Mouse (Mus musculus) heart, adult 2 months (tissue): ENCODE measurements around the gene Lpar5. TPM values are rescaled to one million over a fixed set of nuclear protein-coding genes. Genes with fewer than 3 reads are reported as not detected.
"Not testable (repeated sequence)": the region's sequence is repeated elsewhere in the genome, so short reads cannot be mapped to it uniquely, and the experiment has no call there.

Source experiments
- DNase-seq, 2 experiments: peaks; one replicate each; pipeline ENCODE4 v3.0.0; 2021
- H3K27ac ChIP-seq: fragments of 200-600 bp; 2 replicates; pipeline ENCODE4 v1.8.1; 2022
- H3K27me3 ChIP-seq: fragments of 200-500 bp; 2 replicates; pipeline ENCODE4 v1.6.1; 2012; ENCODE audit warnings: mild to moderate bottlenecking, low read length, inconsistent platforms, mixed read lengths; ENCODE audit not compliant: control insufficient read depth, insufficient read depth
- H3K36me3 ChIP-seq: fragments of 200-500 bp; 2 replicates; pipeline ENCODE4 v1.6.1; 2012; ENCODE audit warnings: low read length, inconsistent platforms; ENCODE audit not compliant: control insufficient read depth, insufficient read depth
- H3K4me1 ChIP-seq: fragments of 200-500 bp; 2 replicates; pipeline ENCODE4 v1.6.1; 2011; ENCODE audit warnings: low read length; ENCODE audit not compliant: control insufficient read depth, insufficient read depth
- H3K4me3 ChIP-seq: fragments of 200-600 bp; 2 replicates; pipeline ENCODE4 v1.8.1; 2022
- H3K79me2 ChIP-seq: fragments of 200-500 bp; replicated peaks from 2 replicates; pipeline ENCODE4 v1.6.1; 2012; ENCODE audit warnings: mild to moderate bottlenecking, inconsistent platforms, low read length, moderate library complexity, mixed read lengths; ENCODE audit not compliant: control insufficient read depth, insufficient read depth
- H3K9ac ChIP-seq: fragments of 200-500 bp; 2 replicates; pipeline ENCODE4 v1.6.1; 2012; ENCODE audit warnings: low read depth, mild to moderate bottlenecking, control low read depth, inconsistent platforms, low read length, mixed read lengths
- CTCF ChIP-seq: fragments of 200-600 bp; IDR thresholded peaks from 2 replicates; pipeline ENCODE4 v1.8.1; 2022; ENCODE audit warnings: antibody characterized with exemption, mild to moderate bottlenecking, moderate library complexity
- EP300 ChIP-seq: fragments of 200-500 bp; IDR thresholded peaks from 2 replicates; pipeline ENCODE4 v1.6.1; 2011; ENCODE audit warnings: low read depth, low read length, control low read depth; ENCODE audit not compliant: insufficient read depth
- POLR2A ChIP-seq: fragments of 200-500 bp; IDR thresholded peaks from 2 replicates; pipeline ENCODE4 v1.6.1; 2011; ENCODE audit warnings: mild to moderate bottlenecking, low read depth, low read length, control low read depth; ENCODE audit not compliant: insufficient read depth
- WGBS: fragments of 180-500 bp; shearing (Covaris S2); methylation state at CpG from one replicate; pipeline ENCODE4 v1.1.7; 2018; 5-methylcytosine and 5-hydroxymethylcytosine counted together
- intact Hi-C: fragments of 180-260 bp; cut with DNase I; formaldehyde crosslinking; loops from one replicate; pipeline ENCODE4 v1.15.1; 2025
- polyA plus RNA-seq: library from polyadenylated mRNA; depleted of rRNA; stranded (reverse); fragments of >200 nt; gene quantifications from 2 replicates; pipeline ENCODE4 v1.2.3, GENCODE M21; 2012
- total RNA-seq, 2 experiments: library from RNA; stranded (reverse); gene quantifications; 2 replicates each; pipeline ENCODE4 v1.2.3; 2021

Lpar5 gene
- total and polyA plus RNA-seq, 3 experiments = 0.20 to 2.3 TPM; not detected in 1

GRCm38 (mm10) chr6:125061493-125061892, 6.2 kb upstream of the Lpar5 start:
- TF ChIP-seq EP300 (no peak), POLR2A (no peak), CTCF (no peak)
- H3K9ac ChIP-seq = no peak overlapping the region
- H3K79me2 ChIP-seq = no peaks in the 10 kb centered on the region
- no peaks in the 10 kb centered on the region for H3K36me3 ChIP-seq
- intact Hi-C loops = no loop called here
- H3K27me3 ChIP-seq = no peaks in the 10 kb centered on the region
- 44% methylated on average over 6 of the region's 6 CpGs for WGBS
- no peak overlapping the region for H3K27ac ChIP-seq
- no peak overlapping the region for H3K4me3 ChIP-seq
- H3K4me1 ChIP-seq = no peaks in the 10 kb centered on the region
- DNase-seq = no peak

- WGBS = 62% methylated on average over 5 of the region's 5 CpGs
- H3K36me3 ChIP-seq = no peaks in the 10 kb centered on the region
- no peak overlapping the region for H3K4me3 ChIP-seq
- no peak for TF ChIP-seq POLR2A
- no peak for TF ChIP-seq EP300
- no peak for TF ChIP-seq CTCF
- no peak for DNase-seq
- H3K27me3 ChIP-seq = no peaks in the 10 kb centered on the region
- H3K27ac ChIP-seq = no peak overlapping the region
- no peaks in the 10 kb centered on the region for H3K79me2 ChIP-seq
- H3K9ac ChIP-seq = no peak overlapping the region
- H3K4me1 ChIP-seq = no peaks in the 10 kb centered on the region
- intact Hi-C loops = no loop called here
Measured at GRCm38 (mm10) chr6:125062511-125062910, 5.2 kb upstream of the Lpar5 start.

- DNase-seq = no peak
- Histone ChIP-seq H3K79me2 (no peaks in the 10 kb centered on the region), H3K4me1 (no peaks in the 10 kb centered on the region), H3K9ac (no peak overlapping the region), H3K27ac (no peak overlapping the region), H3K4me3 (no peak overlapping the region), H3K27me3 (no peaks in the 10 kb centered on the region), H3K36me3 (no peaks in the 10 kb centered on the region)
- WGBS = 80% methylated on average over 6 of the region's 6 CpGs
- intact Hi-C loops = no loop called here
- no peak for TF ChIP-seq EP300
- TF ChIP-seq POLR2A = no peak
- no peak for TF ChIP-seq CTCF
Measured at GRCm38 (mm10) chr6:125063906-125064305, 3.8 kb upstream of the Lpar5 start.

- DNase-seq, H3K4me3 ChIP-seq, H3K4me1 ChIP-seq, H3K27me3 ChIP-seq, H3K36me3 ChIP-seq, H3K27ac ChIP-seq, H3K79me2 ChIP-seq, H3K9ac ChIP-seq, intact Hi-C loops: not testable (repeated sequence)
- WGBS = no CpG with 5 or more reads among the region's 1 CpGs
Measured at GRCm38 (mm10) chr6:125065223-125065622, 2.5 kb upstream of the Lpar5 start.

GRCm38 (mm10) chr6:125071170-125071895, 3.6 kb downstream of the Lpar5 start:
- no peak overlapping the region for H3K27ac ChIP-seq

GRCm38 (mm10) chr6:125071896-125072279, 4.2 kb downstream of the Lpar5 start:
- no peak overlapping the region for H3K27ac ChIP-seq
- no peaks in the 10 kb centered on the region for H3K4me1 ChIP-seq
- H3K27me3 ChIP-seq = no peaks in the 10 kb centered on the region
- no peak overlapping the region for H3K4me3 ChIP-seq
- H3K79me2 ChIP-seq = no peaks in the 10 kb centered on the region
- no peak for TF ChIP-seq POLR2A
- TF ChIP-seq CTCF = no peak
- no peak for TF ChIP-seq EP300
- no peaks in the 10 kb centered on the region for H3K36me3 ChIP-seq
- DNase-seq = no peak
- H3K9ac ChIP-seq = no peak overlapping the region
- intact Hi-C loops = no loop called here
- WGBS = 14% methylated on average over 2 of the region's 2 CpGs

More at GRCm38 (mm10) chr6:125071170-125071895, 3.6 kb downstream of the Lpar5 start:
- intact Hi-C loops = no loop called here
- H3K36me3 ChIP-seq = no peaks in the 10 kb centered on the region
- H3K79me2 ChIP-seq = no peaks in the 10 kb centered on the region
- no peaks in the 10 kb centered on the region for H3K4me1 ChIP-seq
- no peak for TF ChIP-seq EP300
- TF ChIP-seq CTCF = no peak
- TF ChIP-seq POLR2A = no peak
- H3K27me3 ChIP-seq = no peaks in the 10 kb centered on the region
- no peak overlapping the region for H3K9ac ChIP-seq
- peak in 1 of 2 experiments; percentile 55 for DNase-seq
- 77% methylated on average over 18 of the region's 18 CpGs for WGBS
- H3K4me3 ChIP-seq = no peak overlapping the region
